Mouse (Mus musculus) right cerebral cortex, postnatal 36 days (tissue): ENCODE data around the gene Crhr2.

Experiments
- DNase-seq, 2 experiments: peaks; one replicate each; pipeline ENCODE4 v3.0.0; 2022; ENCODE audit warnings: low spot score in 2 of 2, mixed read lengths in 1 of 2

The Crhr2 gene

DNA sequence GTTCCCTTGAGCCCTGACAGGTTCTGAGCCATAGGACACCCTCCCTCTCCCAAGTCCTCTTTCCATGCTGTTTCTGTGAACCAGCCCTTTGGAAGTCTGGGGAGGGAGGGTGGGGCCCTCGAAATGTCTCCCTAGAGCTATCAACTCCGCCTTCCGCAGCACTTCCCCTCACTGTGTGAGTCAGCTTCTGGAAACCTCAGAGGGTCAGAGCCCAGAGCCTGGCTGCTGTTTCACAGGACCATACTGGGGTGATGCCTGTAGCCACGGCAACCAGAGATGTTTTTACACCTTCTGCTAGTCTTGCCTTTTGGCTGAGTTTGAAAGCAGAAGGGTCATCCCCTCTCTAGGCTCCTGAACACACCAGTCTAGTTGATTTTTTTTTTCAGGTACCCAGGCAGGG, 9.8 kb downstream of the Crhr2 start:
- DNase-seq, result no peak

DNA sequence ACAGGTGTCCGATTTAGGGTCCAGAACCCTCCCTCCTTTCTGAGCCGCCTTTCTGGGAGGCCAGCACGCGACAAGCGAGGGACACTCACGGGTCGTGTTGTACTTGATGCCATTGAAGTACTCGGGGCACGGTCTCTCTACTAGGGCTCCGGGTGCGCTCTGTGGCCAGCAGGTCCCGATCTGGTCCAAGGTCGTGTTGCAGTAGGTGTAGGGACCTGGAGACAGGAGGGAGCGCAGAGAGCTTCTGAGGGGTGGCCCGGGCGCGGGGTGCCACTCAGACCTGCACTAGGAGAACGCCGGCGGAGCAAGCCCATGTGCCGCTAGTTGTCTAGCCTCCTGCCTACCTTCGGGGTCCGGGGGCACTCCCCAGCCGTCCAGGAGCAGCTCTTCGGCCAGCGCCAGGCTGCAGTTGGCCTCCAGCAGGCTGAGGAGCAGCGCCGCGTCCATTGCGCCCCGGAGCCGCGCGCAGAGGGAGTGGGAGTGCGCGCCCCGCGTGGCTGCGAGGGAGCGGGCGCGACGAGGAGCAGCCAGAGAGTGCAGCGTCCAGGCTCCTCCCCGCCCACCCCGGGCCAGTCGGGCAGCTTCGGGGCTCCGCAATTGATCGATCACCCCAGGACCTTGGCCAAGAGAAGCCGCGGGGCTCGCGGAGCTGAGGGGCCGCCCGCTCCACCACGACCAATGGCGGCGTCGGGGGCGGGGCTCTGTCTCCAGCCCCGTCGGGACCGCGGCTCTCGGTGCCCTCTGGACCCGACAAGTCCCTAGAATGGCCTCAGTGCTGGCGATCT, 15.3 kb downstream of the Crhr2 start:
- DNase-seq, result no peak

DNA sequence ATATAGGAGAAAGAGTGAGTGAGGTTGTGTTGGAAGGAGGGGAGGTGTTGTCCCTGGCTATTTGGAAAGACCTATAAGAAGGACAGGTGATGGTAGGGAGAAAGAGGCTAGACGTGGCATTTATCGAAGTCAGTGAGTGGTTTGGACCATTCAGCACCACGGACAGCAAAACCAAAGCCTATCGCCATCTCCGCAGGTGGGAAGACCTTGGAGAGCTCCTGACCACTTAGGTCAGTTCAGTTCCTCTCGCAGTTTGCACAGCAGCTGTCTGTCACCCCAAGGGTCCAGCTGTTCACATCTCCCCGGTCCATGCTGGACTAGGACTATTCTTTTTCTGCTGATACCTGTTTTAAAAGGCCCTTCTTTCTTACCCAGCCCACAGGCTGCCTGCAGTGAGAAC, 24.5 kb downstream of the Crhr2 start:
- DNase-seq, result no peak

DNA sequence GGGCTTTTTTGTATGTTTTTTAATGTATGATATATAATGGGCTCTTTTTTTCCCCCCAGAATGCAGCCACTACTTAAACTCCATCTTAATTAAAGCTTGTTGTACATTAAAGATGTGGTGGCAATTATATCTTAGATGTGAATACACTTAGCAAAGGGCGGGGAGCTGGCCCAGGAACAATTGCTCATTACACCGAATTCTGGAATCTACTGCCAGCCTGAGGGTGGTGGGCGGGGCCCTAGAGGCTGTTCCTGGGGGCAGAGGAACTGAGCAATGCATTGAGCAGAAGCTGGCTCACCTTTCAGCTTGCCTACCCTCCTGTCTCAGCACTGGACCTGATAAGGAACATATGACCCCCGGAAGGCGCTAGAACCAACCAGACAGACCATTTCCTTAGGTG, 34.2 kb downstream of the Crhr2 start:
- DNase-seq, result peak in 1 of 2 experiments; percentile 22

DNA sequence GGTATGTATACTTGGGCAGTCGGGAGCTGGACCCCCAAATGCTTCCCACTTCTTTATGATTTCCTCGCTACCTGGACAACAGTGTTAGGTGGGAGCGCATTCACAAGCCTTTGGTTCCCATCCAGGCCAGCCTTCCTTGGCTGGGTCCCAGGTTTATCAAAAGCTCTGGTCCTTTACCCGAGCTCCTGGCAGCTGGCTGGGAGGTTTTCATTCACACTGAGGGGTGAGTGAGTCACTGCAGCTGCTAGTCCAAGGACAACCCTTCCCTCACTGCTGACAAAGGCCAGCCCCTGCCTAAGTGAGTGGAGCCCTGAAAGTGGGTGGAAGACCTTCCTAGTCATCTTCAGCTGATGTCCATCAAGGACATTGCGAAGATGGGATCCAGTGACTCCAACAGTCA, 34.8 kb downstream of the Crhr2 start:
- no peak for DNase-seq

DNA sequence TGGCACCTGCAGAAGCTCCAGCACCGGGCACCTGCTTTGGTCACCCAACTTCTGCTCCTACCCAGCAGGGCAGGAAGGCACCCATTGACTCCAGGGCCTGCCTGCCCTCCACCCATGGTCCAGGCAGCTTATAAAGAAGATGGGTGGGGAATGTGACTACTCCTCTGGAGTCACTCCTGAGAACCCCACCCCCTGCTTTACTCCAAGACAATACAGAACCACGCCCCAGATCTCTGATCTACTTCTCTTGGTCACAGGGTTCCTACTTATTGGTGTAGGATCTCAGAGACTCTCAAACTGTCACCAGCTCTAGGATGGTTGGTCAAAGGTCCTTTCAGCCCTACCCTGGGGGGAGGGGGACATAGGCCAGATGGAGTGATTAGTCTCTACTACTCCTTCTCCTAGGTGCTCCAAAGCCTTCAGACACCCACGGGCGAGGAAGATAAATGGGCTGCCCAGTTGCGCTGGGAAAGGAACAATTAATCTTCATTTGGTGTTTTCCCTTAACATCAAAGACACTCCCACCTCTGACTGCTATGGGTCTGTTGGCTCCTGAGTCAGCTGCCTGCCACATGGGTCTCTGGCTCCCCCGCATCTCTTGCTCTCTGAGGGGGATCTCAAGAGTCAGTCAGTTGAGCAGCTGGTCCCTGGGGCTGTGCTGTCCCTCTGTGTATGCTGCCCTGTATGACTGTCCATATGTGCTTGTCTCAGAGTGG, 39.2 kb downstream of the Crhr2 start:
- DNase-seq, result no peak

DNA sequence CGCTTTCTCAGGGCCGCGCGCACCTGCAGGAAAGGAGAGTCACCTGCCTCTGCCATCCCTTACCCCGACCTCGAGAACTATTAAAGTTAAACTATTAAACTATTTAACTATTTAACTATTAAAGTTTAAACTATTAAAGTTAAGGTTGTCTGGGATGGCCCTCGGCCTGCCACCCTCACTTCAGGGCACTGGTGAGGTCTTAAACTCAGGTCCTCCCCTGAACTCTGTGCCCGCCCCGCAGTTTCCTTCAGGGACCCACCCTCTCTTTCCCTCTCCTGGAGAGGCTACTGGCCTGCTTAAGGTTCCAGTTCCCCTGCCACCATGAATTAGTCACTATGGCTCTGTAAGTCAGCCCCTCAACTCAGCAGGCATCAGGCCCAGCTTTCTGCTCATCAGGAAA, 41.4 kb downstream of the Crhr2 start:
- no peak for DNase-seq

DNA sequence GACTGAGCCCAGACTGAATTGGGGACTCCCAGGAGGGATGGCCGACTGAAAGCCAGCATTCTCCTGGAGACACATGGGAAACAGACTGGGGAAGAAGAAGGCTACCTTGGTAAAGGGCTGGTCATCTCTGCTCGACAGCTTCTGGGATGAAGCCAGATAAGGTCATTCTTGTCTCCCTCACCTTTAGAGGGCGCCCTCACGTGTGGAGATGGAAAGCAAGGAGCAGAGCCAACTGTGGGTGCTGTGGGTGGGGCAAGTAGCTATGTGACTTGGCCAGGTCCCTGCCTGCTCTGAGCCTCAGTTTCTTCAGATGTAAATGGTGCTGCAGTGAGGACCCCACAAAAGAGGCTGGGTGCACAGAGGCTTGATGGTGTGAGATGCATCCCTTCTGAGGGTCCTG, 42.2 kb downstream of the Crhr2 start:
- DNase-seq, result no peak

DNA sequence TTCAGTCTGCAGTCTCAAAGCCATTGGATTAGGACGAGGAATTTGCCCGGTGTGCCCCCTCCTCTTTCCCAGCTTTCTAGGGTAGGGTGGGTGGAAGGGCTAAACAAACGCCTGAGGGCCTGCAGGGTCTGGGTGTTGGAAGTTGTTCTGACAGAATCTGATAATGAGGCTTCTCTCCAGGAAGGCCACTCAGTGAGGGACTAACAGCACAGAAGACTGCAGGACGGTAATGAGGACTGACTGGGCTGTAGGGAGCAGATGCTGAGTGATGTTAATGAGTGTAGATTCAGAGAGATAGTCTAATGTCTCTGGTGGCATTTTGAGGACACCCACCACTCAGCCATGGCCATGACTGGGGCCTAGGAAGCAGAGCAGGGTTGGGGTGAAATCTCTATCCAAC, 45.5 kb downstream of the Crhr2 start:
- DNase-seq, result no peak

DNA sequence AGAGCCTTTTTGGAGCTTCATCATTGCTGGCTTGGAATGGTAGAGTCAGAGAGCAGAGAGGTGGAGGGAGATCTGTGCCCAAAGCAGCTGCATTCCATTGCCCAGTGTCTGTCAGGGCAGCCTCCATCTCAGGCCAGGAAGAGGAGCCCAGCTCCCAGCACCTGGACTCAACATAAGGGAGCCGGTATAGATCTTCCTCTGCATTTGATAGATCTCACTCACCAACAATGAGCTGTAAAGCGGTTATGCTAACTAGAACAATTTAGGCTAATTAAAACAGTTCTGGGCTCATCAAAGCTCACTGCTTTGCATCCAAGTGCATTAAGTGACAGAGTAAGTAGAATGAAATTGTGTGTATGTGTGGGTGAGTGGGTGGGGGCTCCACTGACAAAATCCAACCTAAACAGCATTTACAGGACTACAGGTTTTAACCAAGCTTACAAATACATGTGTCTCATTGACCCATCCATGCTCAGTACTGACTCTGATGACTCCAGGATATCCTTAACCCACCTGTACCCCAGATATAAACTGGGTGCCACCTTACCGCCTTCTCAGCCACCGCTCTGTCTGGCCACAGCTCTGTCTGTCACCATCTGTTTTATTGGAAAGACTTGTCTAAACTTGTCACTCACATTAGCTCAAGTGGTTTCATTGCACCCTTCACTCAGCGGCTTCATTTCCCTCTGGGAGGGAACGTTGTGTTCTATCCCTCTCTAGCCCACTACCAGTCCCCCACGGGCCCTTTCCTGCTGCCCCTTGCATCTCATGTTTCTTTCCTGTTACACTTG, 50.4 kb downstream of the Crhr2 start:
- DNase-seq, result no peak

DNA sequence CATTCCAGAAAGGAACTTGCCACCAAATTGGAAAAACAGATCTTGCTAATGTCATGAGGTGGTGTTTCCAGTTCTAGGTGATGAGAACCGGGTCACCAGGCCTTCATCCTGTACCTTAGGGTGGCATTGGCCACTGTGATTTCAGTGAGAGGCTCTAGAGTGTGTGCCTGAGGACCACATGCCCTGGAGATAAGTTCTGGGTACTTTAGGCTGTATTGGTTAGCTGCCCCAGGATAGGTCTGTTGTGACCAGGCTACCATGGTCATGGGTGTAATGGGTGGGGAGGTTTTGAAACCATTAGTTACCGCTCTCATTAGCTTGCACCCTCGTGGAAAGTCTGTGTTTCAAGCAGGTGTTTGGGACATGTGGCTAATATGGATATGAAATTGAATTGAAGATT, 51.4 kb downstream of the Crhr2 start:
- no peak for DNase-seq

DNA sequence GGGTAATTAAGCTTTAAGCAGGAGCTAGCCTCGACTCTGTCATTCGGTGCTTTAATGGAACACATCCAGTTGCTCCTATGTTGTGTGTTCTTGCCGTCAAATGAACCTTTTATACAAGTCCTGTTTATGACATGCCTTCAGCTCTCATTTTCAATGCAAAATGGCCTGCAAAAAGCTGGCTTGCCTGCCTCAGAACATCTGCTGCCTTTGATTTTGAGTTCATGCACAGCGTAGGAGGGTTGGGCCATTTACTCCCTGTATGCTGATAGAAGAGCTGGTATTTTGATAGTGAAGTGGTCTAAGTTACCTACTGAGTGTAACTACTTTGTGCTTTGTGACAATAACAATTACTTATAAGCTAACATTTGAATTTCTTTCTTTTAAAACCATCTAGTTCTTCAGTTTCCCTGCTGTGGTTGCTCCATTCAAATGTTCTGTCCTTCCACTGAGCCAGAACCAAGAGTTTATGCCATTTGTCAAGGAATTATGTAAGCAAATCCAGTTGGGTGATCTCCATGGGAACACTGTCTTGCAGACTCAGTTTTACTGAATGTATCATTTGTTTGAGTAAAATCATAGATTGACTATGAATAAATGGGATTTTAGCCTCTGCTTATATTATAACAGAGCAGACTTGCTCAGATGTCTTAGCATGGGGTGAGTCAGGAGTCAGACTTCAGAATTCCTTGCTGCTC, 56.1 kb downstream of the Crhr2 start:
- DNase-seq, result no peak

DNA sequence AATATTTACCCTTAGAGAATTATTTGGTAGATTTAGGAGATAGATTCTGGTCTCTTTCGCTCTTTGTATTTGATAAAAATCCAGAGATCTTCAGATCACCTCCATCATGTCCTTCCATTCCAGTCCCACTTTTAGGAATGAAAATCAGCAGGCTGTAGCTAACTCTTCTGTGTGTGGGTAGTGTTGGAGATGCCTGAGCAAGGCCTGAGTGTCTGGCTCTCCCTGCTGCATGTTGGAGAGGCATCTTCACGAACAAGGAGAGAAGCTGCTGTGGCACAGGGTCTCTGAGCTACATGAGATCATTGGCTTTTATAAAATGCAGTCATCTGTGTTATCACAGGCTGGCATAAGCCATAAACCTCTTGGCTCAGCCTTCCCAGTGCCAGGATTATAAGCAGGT, 66.9 kb downstream of the Crhr2 start:
- peak in 1 of 2 experiments; percentile 21 for DNase-seq

DNA sequence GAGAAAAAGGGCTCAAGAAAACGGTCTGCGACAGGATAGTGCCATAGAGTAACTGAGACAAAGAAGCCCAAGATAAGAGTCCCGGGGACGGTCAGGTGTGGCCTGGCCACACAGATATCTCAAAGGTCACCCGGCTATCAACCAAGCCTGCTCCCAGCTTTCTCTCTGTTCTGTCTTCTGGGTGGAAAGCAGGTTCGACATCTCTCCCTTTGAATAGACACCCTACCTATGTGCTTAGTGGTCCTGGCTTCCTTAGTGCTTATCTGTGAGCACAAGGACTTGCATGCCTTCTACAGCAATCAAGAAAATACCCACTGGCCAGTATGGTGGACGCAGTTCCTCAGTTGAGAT, 68.4 kb downstream of the Crhr2 start:
- DNase-seq, result no peak

DNA sequence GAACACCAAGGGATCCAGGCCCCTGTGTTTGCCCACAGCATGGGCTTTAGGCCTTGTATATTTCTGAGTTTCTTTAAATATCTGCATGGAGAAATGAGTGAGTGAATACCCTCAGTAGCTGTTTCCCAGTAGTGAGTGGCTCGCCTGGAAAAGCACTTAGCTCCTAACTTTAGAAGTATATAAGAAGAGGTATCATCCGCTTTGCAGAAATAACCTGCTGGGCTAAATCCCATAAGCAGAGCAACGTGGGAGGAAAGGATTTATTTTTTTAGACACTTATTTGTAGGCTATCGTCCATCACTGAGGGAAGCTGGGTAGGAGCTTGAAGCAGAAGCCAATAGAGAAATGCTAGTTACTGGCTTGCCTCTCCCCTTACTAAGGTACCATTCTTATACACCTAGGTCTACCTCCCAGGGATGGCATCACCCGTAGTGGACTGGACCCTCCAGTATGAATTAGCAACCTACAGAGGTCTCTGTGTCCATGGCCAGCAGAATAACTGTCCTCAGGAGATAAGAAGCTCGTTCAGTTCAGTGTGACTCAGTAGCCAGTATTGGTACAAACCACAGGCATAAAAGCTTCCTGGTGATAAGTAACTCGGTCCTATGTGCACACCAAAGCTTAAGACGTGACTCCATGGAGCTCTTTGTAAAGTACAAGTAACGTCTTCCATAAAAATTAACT, 68.9 kb downstream of the Crhr2 start:
- no peak for DNase-seq

DNA sequence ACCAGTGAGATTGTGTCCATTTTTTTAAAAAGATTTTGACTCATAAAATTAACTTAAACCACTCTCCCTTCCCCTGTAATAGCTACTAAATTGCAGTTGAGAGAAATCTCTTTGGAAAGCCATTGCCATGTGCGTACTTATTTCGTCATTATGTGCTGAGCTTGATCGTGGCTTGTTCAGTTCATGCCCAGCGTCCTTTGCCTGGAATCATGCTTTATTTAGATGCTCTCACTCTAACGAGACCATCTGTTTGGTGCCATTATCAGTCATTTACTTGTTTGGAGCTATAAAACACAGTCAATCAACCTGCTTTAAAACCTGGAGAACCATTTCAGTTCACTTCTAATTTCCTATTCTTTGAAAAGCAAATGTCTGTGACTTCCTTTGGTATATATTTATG, 70.6 kb downstream of the Crhr2 start:
- DNase-seq, result no peak

DNA sequence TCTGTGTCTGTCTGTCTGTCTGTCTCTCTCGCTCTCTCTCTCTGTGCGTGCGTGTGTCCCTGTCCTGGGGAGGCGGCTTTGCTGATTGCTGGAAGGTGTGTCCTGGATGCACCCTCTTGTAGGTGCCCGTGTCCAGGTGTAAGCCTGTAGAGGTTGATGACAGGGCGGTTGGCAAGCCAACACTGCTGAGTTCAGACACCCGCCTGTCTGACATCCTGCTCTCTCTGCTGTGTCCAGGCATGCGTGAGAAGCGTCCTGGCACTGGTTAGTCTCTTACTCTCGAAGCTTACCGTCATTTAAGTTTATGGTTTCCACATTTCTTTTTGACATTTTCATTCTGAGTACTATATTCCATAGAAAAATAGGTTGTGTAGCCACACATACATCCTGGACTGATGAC, 71.5 kb downstream of the Crhr2 start:
- DNase-seq, result no peak

DNA sequence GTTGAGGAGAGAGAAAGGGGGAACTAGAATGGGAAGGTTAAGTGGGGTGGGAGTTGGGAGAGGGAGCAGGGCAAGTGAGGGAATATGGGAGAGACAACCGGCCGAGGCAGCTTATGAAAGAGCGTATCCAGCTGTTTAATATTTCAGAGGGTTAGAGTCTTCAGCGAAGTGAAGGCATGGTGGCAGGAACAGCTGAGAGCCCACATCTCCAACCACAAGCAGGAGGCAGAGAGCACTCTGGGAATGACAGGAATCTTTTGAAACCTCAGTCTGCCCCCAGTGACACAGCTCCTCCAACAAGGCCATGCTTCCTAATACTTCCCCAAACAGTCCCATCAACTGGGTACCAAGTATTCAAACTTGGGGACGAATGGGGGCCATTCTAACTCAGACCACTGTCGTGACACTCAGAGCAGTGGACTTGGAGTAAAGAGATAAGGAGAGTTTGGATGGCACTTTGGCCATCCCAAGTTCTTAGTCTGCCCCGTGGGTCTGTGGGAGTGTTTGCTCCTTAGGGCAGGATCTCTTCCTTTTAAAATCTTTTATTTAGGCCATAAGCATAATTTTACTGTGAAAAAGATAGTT, 72.5 kb downstream of the Crhr2 start:
- no peak for DNase-seq

DNA sequence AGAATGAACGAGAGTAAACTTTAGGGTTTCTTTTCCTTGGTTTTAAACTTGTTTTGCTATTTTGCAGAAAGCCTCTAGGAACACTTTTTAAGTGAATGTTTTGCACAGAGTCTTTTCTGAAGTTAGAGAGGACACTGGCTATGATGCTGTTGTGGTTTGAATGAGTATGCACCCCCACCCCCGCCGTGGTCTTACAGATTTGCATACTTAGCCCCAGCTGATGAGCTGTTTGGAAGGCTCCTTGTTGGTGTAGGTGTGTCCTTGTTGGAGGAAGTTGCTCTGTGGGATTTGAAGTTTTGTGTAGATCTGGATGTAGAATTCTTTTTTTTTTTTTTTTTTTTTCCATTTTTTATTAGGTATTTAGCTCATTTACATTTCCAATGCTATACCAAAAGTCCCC, 75.4 kb downstream of the Crhr2 start:
- no peak for DNase-seq

DNA sequence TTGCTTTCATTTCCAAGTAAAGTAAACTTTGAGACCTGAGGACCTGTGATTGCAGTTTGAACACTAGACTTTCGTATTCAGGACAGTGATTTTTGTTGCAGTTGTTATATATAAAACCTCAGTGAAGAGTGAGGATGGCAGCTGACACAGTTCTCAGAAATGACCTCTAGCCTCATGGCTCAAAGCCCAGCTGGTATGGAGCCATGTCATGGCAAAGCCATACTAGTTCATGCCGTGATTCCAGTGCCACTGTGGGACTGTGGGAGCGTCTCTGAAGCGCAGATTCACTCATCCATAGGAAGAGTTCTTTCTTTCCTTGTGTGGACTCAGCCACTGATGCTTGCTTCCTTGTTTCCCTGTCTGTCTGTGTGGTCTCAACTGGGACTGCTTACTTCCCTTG, 78.3 kb downstream of the Crhr2 start:
- no peak for DNase-seq

DNA sequence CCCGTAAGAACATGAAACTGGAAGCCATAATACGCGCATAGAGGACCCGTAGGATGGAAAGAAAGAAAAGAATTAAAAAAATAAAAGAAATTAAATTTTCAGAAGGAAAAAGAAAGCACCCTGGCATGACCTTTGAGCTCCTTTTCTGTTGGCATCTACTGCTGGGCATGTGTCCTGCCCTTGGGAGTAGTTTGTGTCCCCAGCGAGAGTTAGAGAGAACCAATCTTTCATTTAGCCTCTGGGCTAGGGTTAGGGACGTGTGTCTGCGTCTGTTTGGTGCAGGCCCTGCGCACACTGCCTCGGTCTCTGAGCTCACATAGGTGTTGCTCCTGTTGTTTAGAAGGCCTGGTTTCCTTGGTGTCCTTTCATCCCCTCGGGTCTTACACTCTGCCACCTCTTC, 83.6 kb downstream of the Crhr2 start:
- DNase-seq, result no peak
